Mouse (Mus musculus) heart, embryonic 10.5 days (tissue): Measurements from ENCODE around the gene Exosc10. TPM values are rescaled to one million over a fixed set of nuclear protein-coding genes. Genes with fewer than 3 reads are reported as not detected.
A peak's percentile ranks its signal among the peaks of the same experiment; 100 is the strongest.

Experiments
- DNase-seq: peaks from one replicate; pipeline ENCODE4 v3.0.0-alpha.2; 2017; ENCODE audit warnings: low spot score
- H3K27ac ChIP-seq: fragments of 300-500 bp; sonication (generic); 2 replicates; pipeline ENCODE4 v1.5.1; 2016; ENCODE audit warnings: mild to moderate bottlenecking
- H3K27me3 ChIP-seq: fragments of 300-500 bp; sonication (generic); 2 replicates; pipeline ENCODE4 v1.6.1; 2016; ENCODE audit warnings: mild to moderate bottlenecking; ENCODE audit not compliant: poor library complexity, insufficient read depth, severe bottlenecking
- H3K36me3 ChIP-seq: fragments of 300-500 bp; sonication (generic); 2 replicates; pipeline ENCODE4 v1.6.1; 2016; ENCODE audit warnings: mild to moderate bottlenecking, moderate library complexity
- H3K4me1 ChIP-seq: fragments of 300-500 bp; sonication (generic); 2 replicates; pipeline ENCODE4 v1.6.1; 2016; ENCODE audit warnings: mild to moderate bottlenecking
- H3K4me3 ChIP-seq: fragments of 300-500 bp; sonication (generic); 2 replicates; pipeline ENCODE4 v1.5.1; 2016; ENCODE audit warnings: mild to moderate bottlenecking, moderate library complexity
- H3K9me3 ChIP-seq: fragments of 300-500 bp; sonication (generic); 2 replicates; pipeline ENCODE4 v1.6.1; 2016; ENCODE audit warnings: mild to moderate bottlenecking, moderate library complexity
- WGBS: fragments of 180-500 bp; shearing (Covaris S2); methylation state at CpG from one replicate; pipeline ENCODE4 v1.1.7; 2016; 5-methylcytosine and 5-hydroxymethylcytosine counted together
- polyA plus RNA-seq: library from polyadenylated mRNA; unstranded; fragments of >200 nt; fragmentation: Nextera tagmentation; extraction: Ambion mirVana; gene quantifications from 2 replicates; pipeline ENCODE4 v1.2.1, GENCODE M21; 2016

Gene Exosc10
- polyA plus RNA-seq, 1 experiment from 2014 or later = 90.1 TPM

DNA sequence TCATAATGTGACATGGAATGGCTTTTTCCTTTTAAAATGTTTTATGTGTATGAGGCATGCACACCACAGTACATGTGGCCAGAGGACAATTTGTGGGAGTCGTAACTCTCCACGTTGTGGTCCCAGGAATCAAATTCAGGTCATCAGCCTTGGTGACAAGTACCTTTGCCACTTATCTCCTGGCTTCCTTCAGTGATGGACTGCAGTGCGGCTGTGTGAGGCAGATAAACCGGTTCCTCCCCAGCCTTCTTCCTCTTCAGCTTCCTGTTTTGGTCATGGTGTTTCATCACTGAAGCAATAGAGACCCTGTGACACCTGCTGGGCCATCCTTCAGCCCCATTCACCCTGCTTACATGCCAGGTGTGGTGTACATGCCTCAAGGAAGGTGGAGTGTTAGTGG is 25.0 kb downstream of the Exosc10 start:
- Histone ChIP-seq H3K27ac (no peak overlapping the region), H3K27me3 (no peaks in the 10 kb centered on the region), H3K4me3 (no peak overlapping the region), H3K4me1 (peaks cover 18% of the 10 kb centered on the region; the same call in 1 of the 2 replicates), H3K36me3 (peaks cover 54% of the 10 kb centered on the region), H3K9me3 (no peaks in the 10 kb centered on the region)
- DNase-seq = no peak
- WGBS = 35% methylated on average over 4 of the region's 4 CpGs

DNA sequence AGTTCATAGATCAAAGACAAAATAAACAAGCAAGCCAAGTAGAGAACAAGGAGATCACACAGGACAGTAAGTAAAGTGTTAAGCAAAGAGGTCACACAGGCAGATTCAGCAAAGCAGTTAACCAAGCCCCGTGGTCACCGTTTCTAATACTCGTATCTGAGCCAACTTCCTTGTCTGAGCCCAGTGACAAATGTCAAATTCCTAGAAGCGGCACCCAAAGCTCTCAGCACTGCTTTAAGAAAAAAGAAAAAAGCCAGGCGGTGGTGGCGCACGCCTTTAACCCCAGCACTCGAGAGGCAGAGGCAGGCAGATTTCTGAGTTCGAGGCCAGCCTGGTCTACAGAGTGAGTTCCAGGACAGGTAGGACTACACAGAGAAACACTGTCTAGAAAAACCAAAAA is 28.4 kb downstream of the Exosc10 start:
- no peak for DNase-seq
- Histone ChIP-seq H3K27me3 (no peaks in the 10 kb centered on the region), H3K9me3 (no peaks in the 10 kb centered on the region), H3K27ac (no peak overlapping the region), H3K36me3 (peaks cover 21% of the 10 kb centered on the region), H3K4me3 (no peak overlapping the region), H3K4me1 (peaks cover 23% of the 10 kb centered on the region)
- WGBS = 74% methylated on average over 9 of the region's 9 CpGs

DNA sequence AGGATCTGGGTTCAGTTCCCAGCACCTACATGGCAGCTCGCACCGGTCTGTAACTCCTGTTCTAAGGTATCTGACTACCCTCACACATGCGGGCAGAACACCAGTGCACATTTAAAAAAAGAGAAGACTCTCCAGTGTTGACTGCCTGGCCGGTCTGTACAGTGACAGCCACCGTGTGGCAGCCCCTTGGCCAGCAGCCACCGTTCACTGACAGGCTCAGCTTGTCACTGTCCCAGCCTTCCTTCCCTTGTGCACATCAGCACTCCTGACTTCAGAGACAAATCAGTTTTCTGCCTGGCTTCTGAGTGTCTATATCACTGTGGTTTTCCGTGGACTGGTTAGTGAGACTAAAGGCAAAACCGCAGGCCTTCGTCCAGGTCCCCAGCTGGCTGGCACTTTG is 30.6 kb downstream of the Exosc10 start:
- Histone ChIP-seq H3K27me3 (no peaks in the 10 kb centered on the region), H3K9me3 (no peaks in the 10 kb centered on the region), H3K4me1 (peaks cover 25% of the 10 kb centered on the region), H3K36me3 (peaks cover 13% of the 10 kb centered on the region), H3K27ac (no peak overlapping the region), H3K4me3 (no peak overlapping the region)
- DNase-seq = no peak
- 79% methylated on average over 9 of the region's 9 CpGs for WGBS

DNA sequence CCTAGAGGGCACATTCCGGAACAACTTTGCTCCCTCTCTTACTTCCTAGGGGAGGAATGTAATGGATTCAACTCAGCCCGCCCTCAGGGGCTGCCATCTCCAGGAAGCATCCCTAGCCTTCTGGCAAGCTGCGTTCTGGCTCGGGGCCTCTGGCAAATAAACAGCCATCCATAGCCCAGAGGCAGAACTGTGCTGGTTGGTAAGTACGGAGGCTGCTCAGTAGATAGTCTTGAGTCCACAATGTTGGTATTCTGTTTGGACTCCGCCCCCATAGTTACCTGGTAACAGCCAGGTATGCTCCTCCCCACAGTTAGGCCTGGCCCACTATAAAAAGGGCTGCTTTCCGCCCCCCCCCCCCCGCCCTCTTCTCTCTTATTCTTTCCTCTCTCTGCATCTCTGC is 31.3 kb downstream of the Exosc10 start:
- DNase-seq = no peak
- H3K9me3 ChIP-seq = no peaks in the 10 kb centered on the region
- peaks cover 25% of the 10 kb centered on the region for H3K4me1 ChIP-seq
- WGBS = 64% methylated on average over 6 of the region's 8 CpGs
- H3K27ac ChIP-seq = no peak overlapping the region
- H3K4me3 ChIP-seq = no peak overlapping the region
- H3K36me3 ChIP-seq = peaks cover 21% of the 10 kb centered on the region
- no peaks in the 10 kb centered on the region for H3K27me3 ChIP-seq

DNA sequence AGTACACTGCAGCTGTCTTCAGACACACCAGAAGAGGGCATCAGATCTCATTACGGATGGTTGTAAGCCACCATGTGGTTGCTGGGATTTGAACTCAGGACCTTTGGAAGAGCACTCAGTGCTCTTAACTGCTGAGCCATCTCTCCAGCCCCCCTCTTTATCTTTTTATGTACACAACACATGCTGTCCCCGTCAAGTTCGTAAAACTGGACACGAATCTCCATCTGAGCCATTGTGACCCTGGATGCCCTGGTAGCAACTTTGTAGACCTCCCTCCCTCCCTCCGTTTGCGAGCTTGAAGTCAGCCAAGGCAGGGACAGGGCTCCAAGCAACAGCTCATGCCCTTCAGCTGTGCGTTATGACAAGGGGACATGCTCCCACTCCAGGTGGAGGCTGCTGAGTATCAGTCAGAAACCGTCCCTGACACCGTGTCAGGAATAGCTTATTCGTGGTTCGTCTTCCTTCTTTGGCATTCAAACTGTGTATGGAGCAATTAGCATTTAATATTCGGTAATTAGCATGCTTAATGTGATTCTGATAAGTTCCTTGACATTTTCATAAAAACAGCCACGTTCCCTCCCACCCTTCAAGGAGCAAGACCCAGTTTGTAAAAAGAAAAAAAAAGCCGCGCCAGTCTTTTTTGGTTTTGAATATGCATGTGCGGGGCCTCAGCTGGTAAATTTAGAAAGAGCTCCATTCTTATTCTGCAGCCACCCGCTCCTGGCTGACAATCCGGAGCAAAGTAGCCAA is 32.4 kb downstream of the Exosc10 start:
- H3K27ac ChIP-seq = peak overlapping the region; percentile 89
- H3K36me3 ChIP-seq = peaks cover 31% of the 10 kb centered on the region
- H3K27me3 ChIP-seq = no peaks in the 10 kb centered on the region
- H3K4me1 ChIP-seq = peaks cover 25% of the 10 kb centered on the region
- 8% methylated on average over 18 of the region's 18 CpGs for WGBS
- peak overlapping the region; percentile 76 for H3K4me3 ChIP-seq
- peak; percentile 83 for DNase-seq
- H3K9me3 ChIP-seq = no peaks in the 10 kb centered on the region

DNA sequence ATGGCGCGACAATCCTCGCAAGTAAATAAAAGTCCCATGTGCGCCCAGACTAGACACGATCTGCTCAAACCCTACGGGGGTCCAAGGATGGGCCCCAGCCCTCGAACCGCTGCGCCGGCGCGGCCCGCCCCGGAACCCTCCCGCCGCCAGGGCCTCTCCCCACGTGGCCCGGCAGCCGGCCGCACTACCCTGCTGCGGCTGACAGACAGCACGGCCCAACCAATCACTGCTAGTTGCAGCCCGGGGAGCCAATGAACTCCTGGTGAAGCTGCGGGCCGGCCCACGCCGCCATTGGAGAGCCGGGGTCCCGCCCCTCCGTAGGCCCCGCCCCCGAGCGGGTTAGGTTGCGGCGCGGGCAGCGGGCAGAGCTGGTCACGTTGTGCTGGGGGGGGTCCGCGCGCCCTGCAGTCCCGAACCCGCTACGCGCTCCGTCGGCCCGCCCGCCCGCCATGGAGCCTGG is 33.0 kb downstream of the Exosc10 start, which contains the start of gene Srm:
Srm (plus strand) TSS at position 333 of the 460 bp plus-strand sequence.
- H3K27ac ChIP-seq = peak within 1 kb of the TSS; percentile 89
- H3K9me3 ChIP-seq = no peaks in the 10 kb centered on the region
- peaks cover 38% of the 10 kb centered on the region for H3K36me3 ChIP-seq
- DNase-seq = peak; percentile 99
- H3K4me3 ChIP-seq = peak within 1 kb of the TSS; percentile 76
- under 1% methylated on average over 39 of the region's 50 CpGs for WGBS
- H3K27me3 ChIP-seq = no peaks in the 10 kb centered on the region
- H3K4me1 ChIP-seq = peaks cover 25% of the 10 kb centered on the region

DNA sequence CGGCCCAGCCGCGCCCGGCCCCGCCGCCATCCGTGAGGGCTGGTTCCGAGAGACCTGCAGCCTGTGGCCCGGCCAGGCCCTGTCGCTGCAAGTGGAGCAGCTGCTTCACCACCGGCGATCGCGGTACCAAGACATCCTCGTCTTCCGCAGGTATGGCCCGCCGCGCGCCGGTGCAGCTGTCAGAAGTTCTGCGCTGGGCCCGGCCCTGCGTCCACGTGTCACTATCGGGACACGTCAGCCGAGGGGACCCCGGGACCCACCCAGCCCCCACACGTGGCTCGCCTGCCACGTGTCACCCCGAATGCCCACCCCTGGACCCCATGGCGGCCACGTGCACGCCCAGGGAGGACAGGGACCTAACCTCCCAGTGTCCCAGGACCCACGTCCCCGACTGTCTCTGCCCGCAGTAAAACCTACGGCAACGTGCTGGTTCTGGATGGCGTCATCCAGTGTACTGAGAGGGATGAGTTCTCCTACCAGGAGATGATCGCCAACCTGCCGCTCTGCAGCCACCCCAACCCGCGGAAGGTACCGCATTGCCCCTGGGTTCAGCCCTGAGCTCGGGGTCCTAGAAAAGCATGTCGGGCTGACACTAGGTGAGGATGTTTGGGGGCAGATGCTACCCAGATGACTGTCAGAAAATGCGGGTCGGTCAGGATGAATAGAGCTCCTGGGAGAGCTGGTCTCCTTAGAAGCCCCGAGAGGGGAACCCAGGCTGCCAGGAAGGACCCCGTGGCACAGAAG is 33.6 kb downstream of the Exosc10 start:
- Histone ChIP-seq H3K9me3 (no peaks in the 10 kb centered on the region), H3K36me3 (peaks cover 44% of the 10 kb centered on the region), H3K27ac (peak overlapping the region; percentile 89), H3K4me3 (peak overlapping the region; percentile 76), H3K4me1 (peaks cover 25% of the 10 kb centered on the region), H3K27me3 (no peaks in the 10 kb centered on the region)
- under 1% methylated on average over 53 of the region's 53 CpGs for WGBS
- peak; percentile 80 for DNase-seq

DNA sequence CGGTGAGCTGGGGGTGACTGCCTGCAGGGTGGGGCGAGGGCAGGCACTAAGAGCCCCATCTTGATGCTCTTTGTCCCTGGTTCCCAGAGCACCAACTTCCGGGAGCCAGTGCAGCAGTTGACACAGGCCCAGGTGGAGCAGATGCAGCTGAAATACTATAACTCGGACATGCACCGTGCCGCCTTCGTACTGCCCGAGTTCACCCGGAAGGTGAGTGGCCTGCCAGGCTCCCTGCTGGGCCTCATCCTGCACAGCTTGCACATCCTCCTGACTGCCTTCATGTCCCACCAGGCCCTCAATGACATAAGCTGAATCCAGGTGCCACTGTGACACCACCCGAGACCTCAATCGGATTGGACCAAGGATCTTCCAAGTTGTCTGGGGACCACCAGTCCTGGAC is 35.8 kb downstream of the Exosc10 start:
- no peak for DNase-seq
- Histone ChIP-seq H3K4me1 (peaks cover 22% of the 10 kb centered on the region), H3K36me3 (peaks cover 63% of the 10 kb centered on the region), H3K27ac (no peak overlapping the region), H3K4me3 (no peak overlapping the region), H3K27me3 (no peaks in the 10 kb centered on the region), H3K9me3 (0 out of 2 replicates have a peak, but pooled peaks cover 2% of the 10 kb centered on the region)
- WGBS = 96% methylated on average over 11 of the region's 11 CpGs

DNA sequence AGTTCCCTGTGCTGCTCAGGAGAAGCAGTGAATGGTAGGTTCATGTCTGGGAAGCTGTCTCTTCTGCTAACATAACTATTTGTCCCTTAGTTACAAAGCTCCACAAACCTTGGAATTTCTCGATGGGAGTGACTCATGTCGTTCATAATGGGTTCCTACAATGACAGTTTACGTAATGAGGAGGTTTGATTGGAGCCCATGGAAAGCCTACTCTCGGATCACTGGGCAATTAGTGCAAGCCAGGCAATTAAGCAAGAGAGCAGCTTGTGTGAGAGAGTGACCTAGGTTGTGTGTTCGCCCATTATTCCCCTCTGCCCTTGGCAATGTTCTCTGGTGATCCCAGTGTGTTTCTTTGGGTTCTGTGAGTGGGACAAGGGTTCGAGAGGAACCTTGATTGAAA is 37.7 kb downstream of the Exosc10 start:
- H3K9me3 ChIP-seq = 0 out of 2 replicates have a peak, but pooled peaks cover 2% of the 10 kb centered on the region
- peaks cover 15% of the 10 kb centered on the region for H3K4me1 ChIP-seq
- no peak overlapping the region for H3K27ac ChIP-seq
- no peaks in the 10 kb centered on the region for H3K27me3 ChIP-seq
- H3K4me3 ChIP-seq = no peak overlapping the region
- WGBS = 91% methylated on average over 6 of the region's 6 CpGs
- DNase-seq = no peak
- peaks cover 69% of the 10 kb centered on the region for H3K36me3 ChIP-seq

DNA sequence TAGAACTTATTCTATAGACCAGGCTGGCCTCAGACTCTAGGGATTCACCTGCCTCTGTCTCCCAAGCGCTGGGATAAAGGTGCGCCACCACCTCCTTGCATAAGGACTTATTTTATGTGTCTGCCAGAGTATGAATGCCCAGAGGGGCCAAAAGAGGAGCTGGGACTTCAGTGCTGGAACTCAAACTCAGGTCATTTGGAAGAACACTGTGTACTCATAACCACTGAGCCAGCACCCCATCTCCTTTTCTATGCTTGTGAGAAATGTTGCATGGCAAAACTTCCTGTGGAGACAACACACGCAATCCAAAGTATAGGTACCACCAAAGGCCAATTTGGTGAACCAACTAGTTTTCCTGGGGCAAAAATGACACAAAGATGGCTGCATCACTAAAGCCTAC is 38.5 kb downstream of the Exosc10 start:
- Histone ChIP-seq H3K4me1 (peaks cover 15% of the 10 kb centered on the region), H3K9me3 (0 out of 2 replicates have a peak, but pooled peaks cover 2% of the 10 kb centered on the region), H3K27me3 (no peaks in the 10 kb centered on the region), H3K4me3 (no peak overlapping the region), H3K36me3 (peaks cover 69% of the 10 kb centered on the region), H3K27ac (no peak overlapping the region)
- 91% methylated on average over 3 of the region's 3 CpGs for WGBS
- DNase-seq = no peak

DNA sequence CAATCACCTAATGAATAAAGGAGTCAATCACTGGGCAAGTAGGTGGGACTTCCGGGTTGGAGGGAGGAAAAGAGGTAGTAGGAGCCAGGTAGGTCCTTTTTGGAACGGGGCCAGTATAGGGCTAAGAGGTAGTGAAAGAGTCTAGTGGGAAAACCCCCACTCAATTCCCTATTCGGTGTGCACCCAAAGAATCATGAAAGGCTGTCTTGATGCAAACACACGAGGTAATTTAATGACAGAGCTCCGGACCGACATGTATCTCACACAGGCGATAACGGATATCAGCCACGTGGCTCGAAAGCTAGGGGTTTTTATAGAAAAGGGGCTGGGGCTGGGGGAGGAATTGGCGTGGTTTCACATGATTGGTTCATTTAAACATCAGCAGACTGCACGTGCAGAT is 40.6 kb downstream of the Exosc10 start:
- Histone ChIP-seq H3K27ac (no peak overlapping the region), H3K4me1 (0 out of 2 replicates have a peak, but pooled peaks cover 1% of the 10 kb centered on the region), H3K9me3 (0 out of 2 replicates have a peak, but pooled peaks cover 2% of the 10 kb centered on the region), H3K27me3 (no peaks in the 10 kb centered on the region), H3K36me3 (peaks cover 55% of the 10 kb centered on the region), H3K4me3 (no peak overlapping the region)
- no peak for DNase-seq
- 89% methylated on average over 12 of the region's 12 CpGs for WGBS

DNA sequence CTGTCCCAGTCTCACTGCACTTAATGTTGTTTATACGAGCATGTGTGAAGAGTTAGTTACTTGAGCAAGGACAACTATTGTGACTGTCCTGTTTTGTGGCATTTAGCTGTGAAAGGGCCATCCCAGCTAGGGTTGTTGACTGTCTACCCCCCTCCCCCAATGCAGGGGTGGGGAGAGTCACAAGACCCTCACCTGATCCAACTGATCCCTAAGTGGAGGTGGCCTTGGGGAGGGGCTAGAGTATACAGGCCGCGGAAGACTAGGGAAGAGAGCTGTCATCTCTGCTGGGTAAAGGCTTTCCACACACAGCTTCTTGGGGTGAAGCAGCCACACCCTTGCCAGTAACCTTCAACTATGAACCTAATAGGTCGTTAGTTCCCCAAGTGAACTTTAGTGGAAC is 42.1 kb downstream of the Exosc10 start:
- no peaks in the 10 kb centered on the region for H3K27me3 ChIP-seq
- WGBS = 84% methylated on average over 4 of the region's 4 CpGs
- no peak overlapping the region for H3K4me3 ChIP-seq
- H3K4me1 ChIP-seq = 0 out of 2 replicates have a peak, but pooled peaks cover 4% of the 10 kb centered on the region
- H3K36me3 ChIP-seq = peaks cover 41% of the 10 kb centered on the region
- DNase-seq = no peak
- no peak overlapping the region for H3K27ac ChIP-seq
- 0 out of 2 replicates have a peak, but pooled peaks cover 2% of the 10 kb centered on the region for H3K9me3 ChIP-seq

DNA sequence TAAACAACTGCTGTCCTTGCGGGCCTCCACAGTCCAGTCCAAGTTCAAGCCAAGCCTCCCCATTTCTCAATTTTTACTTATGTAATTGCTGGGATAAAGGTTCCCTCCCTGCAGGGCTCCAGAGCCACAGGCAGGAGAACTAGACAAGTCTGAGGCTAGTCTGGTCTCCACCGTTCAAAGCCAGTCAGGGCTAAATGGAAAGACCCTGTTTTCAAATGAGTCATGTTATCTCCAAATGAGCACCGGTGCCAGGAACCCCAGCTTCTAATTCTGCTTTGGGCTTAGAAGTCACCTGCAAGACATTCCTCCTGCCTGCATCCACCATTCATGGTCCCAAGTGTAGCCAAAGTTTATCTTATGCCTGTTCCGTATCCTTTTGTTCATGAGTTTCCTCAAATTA is 43.6 kb downstream of the Exosc10 start:
- DNase-seq = no peak
- Histone ChIP-seq H3K27ac (no peak overlapping the region), H3K4me1 (0 out of 2 replicates have a peak, but pooled peaks cover 4% of the 10 kb centered on the region), H3K4me3 (no peak overlapping the region), H3K36me3 (peaks cover 25% of the 10 kb centered on the region), H3K9me3 (0 out of 2 replicates have a peak, but pooled peaks cover 2% of the 10 kb centered on the region), H3K27me3 (no peaks in the 10 kb centered on the region)
- 63% methylated on average over 4 of the region's 4 CpGs for WGBS
